Mouse (Mus musculus): ENCODE results near the gene Gm33543.

Gene Gm33543

GRCm38 (mm10) chr10:95830891-95831290 is 11.8 kb downstream of the Gm33543 start:
- DNase-seq = no peak

- DNase-seq = no peak
Measured at GRCm38 (mm10) chr10:95829471-95829870, 13.3 kb downstream of the Gm33543 start.

GRCm38 (mm10) chr10:95828374-95828773 is 14.4 kb downstream of the Gm33543 start:
- DNase-seq = no peak

GRCm38 (mm10) chr10:95825651-95826050 is 17.1 kb downstream of the Gm33543 start:
- no peak for DNase-seq

- no peak for DNase-seq
Measured at GRCm38 (mm10) chr10:95818506-95818905, 24.2 kb downstream of the Gm33543 start.

- peak; percentile 25 for DNase-seq
Measured at GRCm38 (mm10) chr10:95817419-95818161, 25.1 kb downstream of the Gm33543 start.

GRCm38 (mm10) chr10:95814351-95814750 is 28.4 kb downstream of the Gm33543 start:
- no peak for DNase-seq

GRCm38 (mm10) chr10:95811869-95812268 is 30.9 kb downstream of the Gm33543 start:
- no peak for DNase-seq

GRCm38 (mm10) chr10:95801443-95801811 is 41.3 kb downstream of the Gm33543 start:
- DNase-seq = peak; percentile 20

- no peak for DNase-seq
Measured at GRCm38 (mm10) chr10:95800693-95801442, 41.9 kb downstream of the Gm33543 start.

GRCm38 (mm10) chr10:95797645-95798395 is 44.9 kb downstream of the Gm33543 start:
- no peak for DNase-seq

GRCm38 (mm10) chr10:95795500-95795899 is 47.2 kb downstream of the Gm33543 start:
- no peak for DNase-seq

GRCm38 (mm10) chr10:95794706-95795105 is 48.0 kb downstream of the Gm33543 start:
- DNase-seq = no peak

GRCm38 (mm10) chr10:95791427-95791804 is 51.3 kb downstream of the Gm33543 start:
- no peak for DNase-seq

- no peak for DNase-seq
Measured at GRCm38 (mm10) chr10:95790771-95791426, 51.8 kb downstream of the Gm33543 start.

GRCm38 (mm10) chr10:95787176-95787575 is 55.6 kb downstream of the Gm33543 start:
- no peak for DNase-seq

GRCm38 (mm10) chr10:95784837-95785236 is 57.9 kb downstream of the Gm33543 start:
- DNase-seq = no peak

- DNase-seq = no peak
Measured at GRCm38 (mm10) chr10:95780881-95781600, 61.7 kb downstream of the Gm33543 start.

GRCm38 (mm10) chr10:95779801-95780385 is 62.8 kb downstream of the Gm33543 start:
- DNase-seq = peak; percentile 44

- DNase-seq = peak; percentile 38
Measured at GRCm38 (mm10) chr10:95778622-95779021, 64.1 kb downstream of the Gm33543 start.

- peak; percentile 64 for DNase-seq
Measured at GRCm38 (mm10) chr10:95777701-95778320, 64.9 kb downstream of the Gm33543 start.
